Mouse (Mus musculus) kidney, adult 2 months (tissue): ENCODE results near the gene Nfib.

ENCODE experiments used
- CTCF ChIP-seq: fragments of 200-500 bp; conservative IDR thresholded peaks from 2 replicates; pipeline ENCODE4 v1.5.1; 2011; ENCODE audit warnings: low read depth, mild to moderate bottlenecking, control low read depth, low read length, moderate library complexity, mixed read lengths; ENCODE audit not compliant: insufficient read depth, insufficient read length
- POLR2A ChIP-seq: fragments of 200-500 bp; IDR thresholded peaks from one replicate; pipeline ENCODE4 v1.6.1; 2011; ENCODE audit warnings: low read depth, low read length, control low read depth

- TF ChIP-seq POLR2A (no peak), CTCF (no peak)
Observed at GRCm38 (mm10) chr4:82598436-82598835, 107.1 kb downstream of the Nfib start.
